In genomic region chr15:89196313-89196706, GRCm38 (mm10) we compare ENCODE assay signal across 7 mouse cellular contexts. TPM values are rescaled to one million over a fixed set of nuclear protein-coding genes. Genes with fewer than 3 reads are reported as not detected.
A peak's percentile ranks its signal among the peaks of the same experiment; 100 is the strongest.
DNase-seq lines count a peak whose midpoint lies in the region; ATAC-seq and TF ChIP-seq lines count a peak whose summit lies in the region.

Dennd6b (minus strand) TSS chr15:89196496.

- H3K9me3 ChIP-seq in embryonic facial prominence, embryonic 12.5 days, result no peaks in the 10 kb centered on the region
- no peaks in the 10 kb centered on the region for H3K9me3 ChIP-seq in limb, embryonic 12.5 days
- H3K9me3 ChIP-seq in midbrain, embryonic 15.5 days, result no peaks in the 10 kb centered on the region

- H3K36me3 ChIP-seq in embryonic facial prominence, embryonic 12.5 days, result no peaks in the 10 kb centered on the region
- no peaks in the 10 kb centered on the region for H3K36me3 ChIP-seq in kidney, adult 2 months (ENCODE audit: control insufficient read depth, insufficient read depth, low read length)
- H3K36me3 ChIP-seq in limb, embryonic 12.5 days, result no peaks in the 10 kb centered on the region; the same call in 1 of the 2 replicates
- H3K36me3 ChIP-seq in midbrain, embryonic 15.5 days (replicated peaks), result no peaks in the 10 kb centered on the region
- H3K36me3 ChIP-seq in spleen, adult 2 months (ENCODE audit: control insufficient read depth, insufficient read depth, low read length), result no peaks in the 10 kb centered on the region

- no peak for TF ChIP-seq POLR2A in kidney, adult 2 months (IDR thresholded peaks at IDR 0.05; ENCODE audit: low read depth, low read length)
- no peak for TF ChIP-seq POLR2A in spleen, adult 2 months (IDR thresholded peaks at IDR 0.05; ENCODE audit: low read depth, low read length)

- H3K27ac ChIP-seq in embryonic facial prominence, embryonic 12.5 days, result peak within 1 kb of the TSS; percentile 97
- H3K27ac ChIP-seq in kidney, adult 2 months (ENCODE audit: insufficient read depth, low read depth, low read length), result peak within 1 kb of the TSS; percentile 97
- H3K27ac ChIP-seq in limb, embryonic 12.5 days, result peak within 1 kb of the TSS; percentile 99
- H3K27ac ChIP-seq in midbrain, embryonic 15.5 days, result peak within 1 kb of the TSS; percentile 98
- H3K27ac ChIP-seq in spleen, adult 2 months (ENCODE audit: insufficient read depth, low read length), result peak within 1 kb of the TSS; percentile 95

- peak within 1 kb of the TSS; percentile 76 for H3K4me3 ChIP-seq in embryonic facial prominence, embryonic 12.5 days
- peak within 1 kb of the TSS; percentile 85 for H3K4me3 ChIP-seq in kidney, adult 2 months (ENCODE audit: insufficient read depth, low read depth, low read length)
- peak within 1 kb of the TSS; percentile 85 for H3K4me3 ChIP-seq in limb, embryonic 12.5 days (replicated peaks)
- peak within 1 kb of the TSS; percentile 91 for H3K4me3 ChIP-seq in midbrain, embryonic 15.5 days
- peak within 1 kb of the TSS; percentile 82 for H3K4me3 ChIP-seq in spleen, adult 2 months (ENCODE audit: extremely low read depth, insufficient read depth, insufficient read length)

- ATAC-seq in embryonic facial prominence, embryonic 12.5 days (ENCODE audit: insufficient number of reproducible peaks, insufficient read depth, low FRiP score, low TSS enrichment), result peak; percentile 98
- peak; percentile 98 for ATAC-seq in limb, embryonic 12.5 days (ENCODE audit: insufficient number of reproducible peaks, insufficient read depth, low FRiP score, low TSS enrichment, low read depth)
- peak; percentile 98 for ATAC-seq in midbrain, embryonic 15.5 days (replicated peaks)

- peaks cover 13% of the 10 kb centered on the region for H3K4me1 ChIP-seq in embryonic facial prominence, embryonic 12.5 days
- peaks cover 8% of the 10 kb centered on the region; the same call in 1 of the 2 replicates for H3K4me1 ChIP-seq in kidney, adult 2 months (ENCODE audit: control insufficient read depth, insufficient read depth, low read length)
- peaks cover 14% of the 10 kb centered on the region for H3K4me1 ChIP-seq in limb, embryonic 12.5 days (replicated peaks)
- H3K4me1 ChIP-seq in midbrain, embryonic 15.5 days, result peaks cover 20% of the 10 kb centered on the region
- peaks cover 7% of the 10 kb centered on the region; the same call in 1 of the 2 replicates for H3K4me1 ChIP-seq in spleen, adult 2 months (ENCODE audit: control insufficient read depth, insufficient read depth, insufficient read length)

- peak within 1 kb of the TSS; percentile 64 for H3K4me2 ChIP-seq in embryonic facial prominence, embryonic 12.5 days (replicated peaks)
- peak within 1 kb of the TSS; percentile 72 for H3K4me2 ChIP-seq in limb, embryonic 12.5 days
- peak within 1 kb of the TSS; percentile 70 for H3K4me2 ChIP-seq in midbrain, embryonic 15.5 days

- peak within 1 kb of the TSS; percentile 78 for H3K9ac ChIP-seq in embryonic facial prominence, embryonic 12.5 days
- peak within 1 kb of the TSS; percentile 94 for H3K9ac ChIP-seq in limb, embryonic 12.5 days (replicated peaks)
- peak within 1 kb of the TSS; percentile 98 for H3K9ac ChIP-seq in midbrain, embryonic 15.5 days

- peak; percentile 94 for DNase-seq in adrenal gland, postnatal 25 days
- DNase-seq in heart, adult 18-20 months, result peak; percentile 97 to 98
- peak; percentile 98 for DNase-seq in kidney, adult 2 months
- peak; percentile 95 to 96 for DNase-seq in spleen, adult 2 months (ENCODE audit: low read depth in 1 of 2, low spot score in 2 of 2)

- TF ChIP-seq CTCF in kidney, adult 2 months (conservative IDR thresholded peaks at IDR 0.05; ENCODE audit: insufficient read depth, insufficient read length, low read depth, low read length), result peak; percentile 80
- TF ChIP-seq CTCF in spleen, adult 2 months (IDR thresholded peaks at IDR 0.05; ENCODE audit: extremely low read depth, insufficient read depth, insufficient read length, insufficient replicate concordance), result peak; percentile 91

- no peaks in the 10 kb centered on the region for H3K27me3 ChIP-seq in embryonic facial prominence, embryonic 12.5 days
- H3K27me3 ChIP-seq in kidney, adult 2 months (replicated peaks; ENCODE audit: control insufficient read depth, insufficient read depth, low read length), result no peaks in the 10 kb centered on the region
- H3K27me3 ChIP-seq in limb, embryonic 12.5 days, result no peaks in the 10 kb centered on the region
- H3K27me3 ChIP-seq in midbrain, embryonic 15.5 days (replicated peaks), result no peaks in the 10 kb centered on the region
- no peaks in the 10 kb centered on the region for H3K27me3 ChIP-seq in spleen, adult 2 months (ENCODE audit: control insufficient read depth, insufficient read depth, low read length)

- 0% methylated on average over 38 of the region's 38 CpGs for WGBS in embryonic facial prominence, embryonic 12.5 days
- WGBS in kidney, adult 2 months, result under 1% methylated on average over 38 of the region's 38 CpGs
- under 1% methylated on average over 38 of the region's 38 CpGs for WGBS in limb, embryonic 12.5 days
- under 1% methylated on average over 38 of the region's 38 CpGs for WGBS in midbrain, embryonic 15.5 days
- WGBS in spleen, adult 2 months, result under 1% methylated on average over 37 of the region's 38 CpGs

RNA-seq across cellular contexts. Expression of gene Dennd6b, which starts in this region (rescaled TPM):
- 5.7 and 9.1 TPM in 2 replicates for total RNA-seq in adrenal gland, postnatal 25 days (2021)
- polyA plus RNA-seq in embryonic facial prominence, embryonic 12.5 days (2016; fragmentation: Nextera tagmentation; extraction: Ambion mirVana), result 30.2 and 30.3 TPM in 2 replicates
- 1 to 10 TPM; 8.3 to 9.6 TPM for total RNA-seq in heart, adult 18-20 months (2021)
- 11.2 and 15.0 TPM in 2 replicates for polyA plus RNA-seq in kidney, adult 2 months (2012; rRNA removed)
- 30.1 and 31.2 TPM in 2 replicates for polyA plus RNA-seq in limb, embryonic 12.5 days (2016; fragmentation: Nextera tagmentation; extraction: Ambion mirVana)
- polyA plus RNA-seq in midbrain, embryonic 15.5 days (2015; fragmentation: Nextera tagmentation; extraction: Ambion mirVana), result 117 and 123 TPM in 2 replicates
- 25.2 and 30.8 TPM in 2 replicates for polyA plus RNA-seq in spleen, adult 2 months (2012; rRNA removed)

Comparison
In these comparisons a context has a peak if more than half of its experiments do, and no peak if none do; other contexts are left out.
1. Peak in every context shown above with its lines: DNase-seq, ATAC-seq, H3K4me3 ChIP-seq and H3K27ac ChIP-seq.